Mouse (Mus musculus): ENCODE results near the gene Adh1. TPM values are rescaled to one million over a fixed set of nuclear protein-coding genes. Genes with fewer than 3 reads are reported as not detected.

Adh1 gene
- polyA plus RNA-seq, 1 experiment from 2014 or later: 1.3 TPM

DNA sequence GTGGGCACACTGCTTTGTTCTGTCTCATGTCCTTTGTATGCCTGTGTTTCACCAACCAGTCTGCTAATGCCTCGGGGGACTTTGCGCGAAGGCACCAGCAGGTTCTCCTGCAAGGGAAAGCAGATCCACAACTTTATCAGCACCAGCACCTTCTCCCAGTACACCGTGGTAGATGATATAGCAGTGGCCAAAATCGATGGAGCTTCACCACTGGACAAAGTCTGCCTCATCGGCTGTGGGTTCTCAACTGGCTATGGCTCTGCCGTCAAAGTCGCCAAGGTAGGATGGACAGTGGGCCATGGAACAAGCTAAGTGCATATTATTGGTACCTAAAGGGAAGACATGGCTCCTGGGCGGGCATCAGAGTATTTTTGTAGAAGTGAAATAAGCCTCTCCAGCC is 21.8 kb downstream of the Adh1 start:
- H3K9me3 ChIP-seq (ENCODE audit: control insufficient read depth, low read length): no peaks in the 10 kb centered on the region
- WGBS: 95% methylated on average over 9 of the region's 9 CpGs
- no peak overlapping the region for H3K9ac ChIP-seq (ENCODE audit: low read length)
- no peak overlapping the region for H3K4me3 ChIP-seq (ENCODE audit: low read depth, low read length)
- H3K27ac ChIP-seq (replicated peaks; ENCODE audit: low read depth, low read length): no peak overlapping the region
- no peaks in the 10 kb centered on the region for H3K27me3 ChIP-seq (ENCODE audit: control insufficient read depth, insufficient read depth, low read length)
- no peaks in the 10 kb centered on the region for H3K36me3 ChIP-seq (ENCODE audit: control insufficient read depth, insufficient read depth, low read length)
- ATAC-seq (ENCODE audit: insufficient number of reproducible peaks, low FRiP score, low TSS enrichment, low read depth) (no peak), DNase-seq (ENCODE audit: low spot score) (no peak)
- H3K4me2 ChIP-seq (ENCODE audit: low read depth, severe bottlenecking): no peak overlapping the region
- H3K4me1 ChIP-seq (ENCODE audit: control insufficient read depth, insufficient read depth, low read length): no peaks in the 10 kb centered on the region

DNA sequence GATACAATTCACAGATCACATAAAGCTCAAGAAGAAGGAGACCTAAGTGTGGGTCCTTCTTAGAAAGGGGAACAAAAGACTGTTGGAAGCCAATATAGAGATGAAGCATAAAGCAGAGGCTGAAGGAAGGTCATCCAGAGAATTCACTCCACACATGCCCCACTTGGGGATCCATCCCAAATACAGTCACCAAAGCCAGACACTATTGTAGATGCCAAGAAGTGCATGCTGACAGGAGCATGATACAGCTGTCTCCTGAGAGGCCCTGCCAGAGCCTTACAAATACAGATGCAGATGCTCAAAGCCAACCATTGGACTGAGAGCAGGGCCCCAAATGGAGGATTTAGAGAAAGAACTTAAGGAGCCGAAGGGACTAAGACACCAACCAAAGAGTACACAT is 23.0 kb downstream of the Adh1 start:
- 100% methylated on average over 1 of the region's 1 CpGs for WGBS
- no peaks in the 10 kb centered on the region for H3K27me3 ChIP-seq (ENCODE audit: control insufficient read depth, insufficient read depth, low read length)
- no peaks in the 10 kb centered on the region for H3K4me1 ChIP-seq (ENCODE audit: control insufficient read depth, insufficient read depth, low read length)
- H3K9me3 ChIP-seq (ENCODE audit: control insufficient read depth, low read length): no peaks in the 10 kb centered on the region
- no peak overlapping the region for H3K9ac ChIP-seq (ENCODE audit: low read length)
- H3K36me3 ChIP-seq (ENCODE audit: control insufficient read depth, insufficient read depth, low read length): no peaks in the 10 kb centered on the region
- no peak for ATAC-seq (ENCODE audit: insufficient number of reproducible peaks, low FRiP score, low TSS enrichment, low read depth)
- H3K4me3 ChIP-seq (ENCODE audit: low read depth, low read length): no peak overlapping the region
- DNase-seq (ENCODE audit: low spot score): no peak
- no peak overlapping the region for H3K4me2 ChIP-seq (ENCODE audit: low read depth, severe bottlenecking)
- no peak overlapping the region for H3K27ac ChIP-seq (replicated peaks; ENCODE audit: low read depth, low read length)

DNA sequence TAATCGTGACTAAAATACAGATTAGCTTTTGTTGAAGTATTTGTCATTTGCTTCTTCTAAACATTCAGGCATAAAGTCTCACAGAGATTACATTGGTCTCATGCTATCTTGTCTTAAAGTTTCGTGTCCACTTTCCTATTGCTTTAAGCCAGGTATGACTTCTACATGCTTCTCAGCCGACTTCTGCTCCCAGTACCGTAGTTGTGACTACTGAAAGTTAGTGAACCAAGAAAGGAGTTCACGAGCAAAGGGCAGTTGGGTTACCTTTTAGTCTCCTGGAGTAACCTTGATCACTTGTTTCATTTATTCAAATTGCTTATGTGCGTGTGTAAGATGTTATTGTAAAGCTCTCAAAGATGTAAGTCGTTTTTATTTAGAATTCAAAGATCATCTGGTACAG is 25.2 kb downstream of the Adh1 start:
- ATAC-seq (ENCODE audit: insufficient number of reproducible peaks, low FRiP score, low TSS enrichment, low read depth): no peak

DNA sequence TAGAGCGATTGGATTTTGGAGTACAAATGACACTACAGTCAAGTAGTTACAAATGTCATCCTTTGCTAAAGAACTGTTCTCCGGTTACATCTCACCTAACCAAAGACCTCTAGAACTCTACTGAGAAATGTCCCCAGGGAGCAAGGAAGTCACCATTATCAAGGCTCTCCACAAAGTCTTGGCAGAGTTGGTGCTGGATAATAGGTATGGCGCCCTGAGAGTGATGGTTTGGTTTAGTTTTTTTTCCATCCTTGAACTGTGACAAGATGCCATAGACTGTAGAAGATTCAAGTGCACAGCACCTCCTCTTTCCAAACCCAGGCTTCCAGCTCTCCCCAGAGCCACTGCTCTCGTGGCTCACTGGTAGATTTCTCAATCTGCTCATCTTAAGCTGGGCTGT is 26.9 kb downstream of the Adh1 start:
- no peaks in the 10 kb centered on the region for H3K4me1 ChIP-seq (ENCODE audit: control insufficient read depth, insufficient read depth, low read length)
- H3K27me3 ChIP-seq (ENCODE audit: control insufficient read depth, insufficient read depth, low read length): no peaks in the 10 kb centered on the region
- H3K9ac ChIP-seq (ENCODE audit: low read length): no peak overlapping the region
- 94% methylated on average over 4 of the region's 4 CpGs for WGBS
- no peak overlapping the region for H3K27ac ChIP-seq (replicated peaks; ENCODE audit: low read depth, low read length)
- no peak overlapping the region for H3K4me3 ChIP-seq (ENCODE audit: low read depth, low read length)
- no peak overlapping the region for H3K4me2 ChIP-seq (ENCODE audit: low read depth, severe bottlenecking)
- DNase-seq (ENCODE audit: low spot score) (no peak), ATAC-seq (ENCODE audit: insufficient number of reproducible peaks, low FRiP score, low TSS enrichment, low read depth) (no peak)
- no peaks in the 10 kb centered on the region for H3K36me3 ChIP-seq (ENCODE audit: control insufficient read depth, insufficient read depth, low read length)
- no peaks in the 10 kb centered on the region for H3K9me3 ChIP-seq (ENCODE audit: control insufficient read depth, low read length)

More for the DNA sequence above, 25.2 kb downstream of the Adh1 start:
- WGBS: 92% methylated on average over 7 of the region's 7 CpGs
- H3K4me2 ChIP-seq (ENCODE audit: low read depth, severe bottlenecking): no peak overlapping the region
- no peak for DNase-seq (ENCODE audit: low spot score)
- no peaks in the 10 kb centered on the region for H3K27me3 ChIP-seq (ENCODE audit: control insufficient read depth, insufficient read depth, low read length)
- no peaks in the 10 kb centered on the region for H3K4me1 ChIP-seq (ENCODE audit: control insufficient read depth, insufficient read depth, low read length)
- no peak overlapping the region for H3K9ac ChIP-seq (ENCODE audit: low read length)
- no peaks in the 10 kb centered on the region for H3K9me3 ChIP-seq (ENCODE audit: control insufficient read depth, low read length)
- no peaks in the 10 kb centered on the region for H3K36me3 ChIP-seq (ENCODE audit: control insufficient read depth, insufficient read depth, low read length)
- H3K4me3 ChIP-seq (ENCODE audit: low read depth, low read length): no peak overlapping the region
- H3K27ac ChIP-seq (replicated peaks; ENCODE audit: low read depth, low read length): no peak overlapping the region

DNA sequence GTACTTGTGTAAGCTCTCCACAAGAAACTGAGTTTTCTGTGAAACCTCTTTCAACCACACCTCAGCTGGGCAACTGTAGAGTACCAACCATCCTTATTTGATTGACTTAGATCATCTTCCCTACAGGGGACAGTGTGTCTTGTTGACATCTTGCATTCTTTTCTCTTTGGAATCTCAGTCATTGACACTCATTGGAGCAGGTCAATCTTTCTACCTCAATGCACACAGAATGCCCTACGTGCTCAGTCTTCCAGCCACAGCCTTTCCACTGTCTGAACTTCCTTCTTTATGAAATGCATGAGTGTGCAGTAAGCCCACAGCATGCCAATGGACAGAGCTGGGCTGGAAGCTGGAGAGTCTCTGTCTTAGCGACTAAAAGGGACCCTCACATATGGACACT is 29.9 kb downstream of the Adh1 start:
- ATAC-seq (ENCODE audit: insufficient number of reproducible peaks, low FRiP score, low TSS enrichment, low read depth) (no peak), DNase-seq (ENCODE audit: low spot score) (no peak)
- Histone ChIP-seq H3K9me3 (ENCODE audit: control insufficient read depth, low read length) (no peaks in the 10 kb centered on the region), H3K4me3 (ENCODE audit: low read depth, low read length) (no peak overlapping the region), H3K4me2 (ENCODE audit: low read depth, severe bottlenecking) (no peak overlapping the region), H3K27ac (replicated peaks; ENCODE audit: low read depth, low read length) (no peak overlapping the region), H3K9ac (ENCODE audit: low read length) (no peak overlapping the region), H3K4me1 (ENCODE audit: control insufficient read depth, insufficient read depth, low read length) (no peaks in the 10 kb centered on the region), H3K36me3 (ENCODE audit: control insufficient read depth, insufficient read depth, low read length) (no peaks in the 10 kb centered on the region), H3K27me3 (ENCODE audit: control insufficient read depth, insufficient read depth, low read length) (no peaks in the 10 kb centered on the region)
- WGBS: 87% methylated on average over 2 of the region's 2 CpGs

DNA sequence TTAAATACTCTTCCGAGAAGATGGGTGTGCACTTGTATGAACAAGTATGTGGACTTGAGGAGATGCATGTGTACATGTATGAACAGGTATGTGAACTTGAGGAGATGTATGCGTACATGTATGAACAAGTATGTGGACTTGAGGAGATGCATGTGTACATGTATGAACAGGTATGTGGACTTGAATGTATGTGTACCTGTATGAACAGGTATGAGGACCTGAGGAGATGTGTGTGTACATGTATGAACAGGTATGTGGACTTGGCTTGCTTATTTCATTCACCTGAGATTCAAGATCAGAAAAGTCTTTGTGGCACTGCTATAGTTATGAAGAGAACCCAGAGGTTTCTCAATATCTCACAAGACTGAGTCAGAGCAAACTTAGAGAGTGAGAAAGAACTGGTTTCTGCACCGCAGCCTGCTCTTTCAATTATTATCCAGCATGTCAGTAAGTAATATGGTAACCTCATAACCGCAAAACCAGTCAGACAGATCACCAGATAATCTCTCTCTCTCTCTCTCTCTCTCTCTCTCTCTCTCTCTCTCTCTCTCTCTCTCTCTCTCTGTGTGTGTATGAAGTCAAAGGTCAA is 30.8 kb downstream of the Adh1 start:
- no peak overlapping the region for H3K4me2 ChIP-seq (ENCODE audit: low read depth, severe bottlenecking)
- no peaks in the 10 kb centered on the region for H3K27me3 ChIP-seq (ENCODE audit: control insufficient read depth, insufficient read depth, low read length)
- 92% methylated on average over 4 of the region's 4 CpGs for WGBS
- H3K4me3 ChIP-seq (ENCODE audit: low read depth, low read length): no peak overlapping the region
- H3K9ac ChIP-seq (ENCODE audit: low read length): no peak overlapping the region
- no peaks in the 10 kb centered on the region for H3K4me1 ChIP-seq (ENCODE audit: control insufficient read depth, insufficient read depth, low read length)
- H3K27ac ChIP-seq (replicated peaks; ENCODE audit: low read depth, low read length): no peak overlapping the region
- no peak for DNase-seq (ENCODE audit: low spot score)
- ATAC-seq (ENCODE audit: insufficient number of reproducible peaks, low FRiP score, low TSS enrichment, low read depth): no peak
- no peaks in the 10 kb centered on the region for H3K9me3 ChIP-seq (ENCODE audit: control insufficient read depth, low read length)
- H3K36me3 ChIP-seq (ENCODE audit: control insufficient read depth, insufficient read depth, low read length): no peaks in the 10 kb centered on the region

DNA sequence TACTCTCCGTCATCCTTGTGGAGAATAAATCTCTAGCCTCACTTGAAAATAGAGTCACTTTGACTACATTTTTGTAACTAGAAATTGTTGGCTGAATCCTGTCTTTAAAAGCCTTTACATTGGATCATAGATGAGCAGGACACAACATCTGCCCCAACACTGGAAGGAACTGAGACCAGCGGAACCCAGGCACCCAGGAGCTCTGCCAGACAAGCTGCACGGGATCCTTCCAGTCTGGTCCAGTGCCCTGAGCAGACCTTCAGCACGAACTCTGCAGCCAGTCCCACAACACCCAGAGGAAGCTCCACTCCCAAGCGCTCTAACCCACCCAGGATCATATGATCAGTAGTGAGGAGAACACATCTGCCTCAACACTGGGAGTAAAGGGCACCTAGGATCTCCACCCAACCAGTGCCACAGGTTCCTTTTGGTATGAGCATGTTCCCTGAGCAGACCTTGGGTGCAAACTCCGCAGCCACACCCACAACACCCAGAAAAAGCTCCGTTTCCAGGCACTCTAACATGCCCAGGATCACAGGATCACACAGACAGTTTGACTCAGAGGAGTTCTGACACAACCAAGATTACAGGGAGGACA is 32.6 kb downstream of the Adh1 start:
- H3K4me2 ChIP-seq (ENCODE audit: low read depth, severe bottlenecking): no peak overlapping the region
- no peak overlapping the region for H3K9ac ChIP-seq (ENCODE audit: low read length)
- no peak for ATAC-seq (ENCODE audit: insufficient number of reproducible peaks, low FRiP score, low TSS enrichment, low read depth)
- H3K27me3 ChIP-seq (ENCODE audit: control insufficient read depth, insufficient read depth, low read length): no peaks in the 10 kb centered on the region
- WGBS: 85% methylated on average over 7 of the region's 7 CpGs
- DNase-seq (ENCODE audit: low spot score): no peak
- no peak overlapping the region for H3K4me3 ChIP-seq (ENCODE audit: low read depth, low read length)
- no peaks in the 10 kb centered on the region for H3K9me3 ChIP-seq (ENCODE audit: control insufficient read depth, low read length)
- H3K4me1 ChIP-seq (ENCODE audit: control insufficient read depth, insufficient read depth, low read length): no peaks in the 10 kb centered on the region
- H3K36me3 ChIP-seq (ENCODE audit: control insufficient read depth, insufficient read depth, low read length): no peaks in the 10 kb centered on the region
- no peak overlapping the region for H3K27ac ChIP-seq (replicated peaks; ENCODE audit: low read depth, low read length)

DNA sequence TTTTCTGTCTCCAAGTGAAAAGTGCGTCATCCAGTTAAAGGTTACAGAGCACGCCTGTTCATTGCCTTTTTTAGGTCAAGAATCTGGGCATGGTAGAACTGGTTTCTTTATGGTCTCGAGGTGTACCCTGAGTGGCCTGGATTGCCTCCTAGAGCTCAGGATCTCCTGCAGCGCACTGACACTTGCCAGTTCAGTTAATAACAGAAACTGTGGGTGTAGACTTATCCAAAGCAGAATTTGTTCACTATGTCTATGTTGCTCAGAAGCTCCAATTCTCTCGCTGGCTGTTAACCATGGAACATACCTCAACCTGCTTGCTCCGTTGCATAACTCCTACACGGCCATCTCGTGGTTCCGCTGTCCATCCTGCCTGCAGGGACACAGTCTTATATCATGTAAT is 39.3 kb downstream of the Adh1 start:
- no peaks in the 10 kb centered on the region for H3K9me3 ChIP-seq (ENCODE audit: control insufficient read depth, low read length)
- no peaks in the 10 kb centered on the region for H3K4me1 ChIP-seq (ENCODE audit: control insufficient read depth, insufficient read depth, low read length)
- DNase-seq (ENCODE audit: low spot score) (no peak), ATAC-seq (ENCODE audit: insufficient number of reproducible peaks, low FRiP score, low TSS enrichment, low read depth) (no peak)
- no peak overlapping the region for H3K4me2 ChIP-seq (ENCODE audit: low read depth, severe bottlenecking)
- H3K27ac ChIP-seq (replicated peaks; ENCODE audit: low read depth, low read length): no peak overlapping the region
- 93% methylated on average over 9 of the region's 9 CpGs for WGBS
- H3K4me3 ChIP-seq (ENCODE audit: low read depth, low read length): no peak overlapping the region
- no peaks in the 10 kb centered on the region for H3K27me3 ChIP-seq (ENCODE audit: control insufficient read depth, insufficient read depth, low read length)
- H3K36me3 ChIP-seq (ENCODE audit: control insufficient read depth, insufficient read depth, low read length): no peaks in the 10 kb centered on the region
- no peak overlapping the region for H3K9ac ChIP-seq (ENCODE audit: low read length)

DNA sequence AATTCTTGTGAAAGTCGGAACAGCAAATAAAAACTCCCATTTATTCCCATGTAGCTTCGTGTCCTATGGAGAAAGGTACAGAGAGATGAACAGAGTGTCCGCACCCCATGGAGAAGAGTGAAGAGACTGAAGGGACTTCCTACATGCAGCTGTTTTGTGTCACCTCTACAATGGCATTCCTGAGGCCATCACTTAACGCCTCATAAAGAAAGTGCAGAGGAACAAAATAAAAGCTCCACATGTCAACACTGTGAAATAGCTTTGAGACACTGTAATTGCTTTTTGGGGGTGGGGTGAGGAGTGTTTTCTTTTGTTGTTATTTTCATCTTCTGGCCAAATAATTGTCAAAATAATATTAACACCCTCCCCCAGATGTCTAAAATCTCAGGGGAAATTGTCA is 41.9 kb downstream of the Adh1 start:
- DNase-seq (ENCODE audit: low spot score): no peak
- H3K4me2 ChIP-seq (ENCODE audit: low read depth, severe bottlenecking): no peak overlapping the region
- no peaks in the 10 kb centered on the region for H3K9me3 ChIP-seq (ENCODE audit: control insufficient read depth, low read length)
- no peak overlapping the region for H3K4me3 ChIP-seq (ENCODE audit: low read depth, low read length)
- no peaks in the 10 kb centered on the region for H3K27me3 ChIP-seq (ENCODE audit: control insufficient read depth, insufficient read depth, low read length)
- H3K4me1 ChIP-seq (ENCODE audit: control insufficient read depth, insufficient read depth, low read length): no peaks in the 10 kb centered on the region
- no peak; the same call in 1 of the 2 replicates for ATAC-seq (ENCODE audit: insufficient number of reproducible peaks, low FRiP score, low TSS enrichment, low read depth)
- H3K36me3 ChIP-seq (ENCODE audit: control insufficient read depth, insufficient read depth, low read length): no peaks in the 10 kb centered on the region
- WGBS: 46% methylated on average over 4 of the region's 4 CpGs
- no peak overlapping the region for H3K9ac ChIP-seq (ENCODE audit: low read length)
- no peak overlapping the region for H3K27ac ChIP-seq (replicated peaks; ENCODE audit: low read depth, low read length)
